Mouse (Mus musculus) embryonic facial prominence, embryonic 15.5 days (tissue): ENCODE results near the gene Ptprn. TPM values are rescaled to one million over a fixed set of nuclear protein-coding genes. Genes with fewer than 3 reads are reported as not detected.
A peak's percentile ranks its signal among the peaks of the same experiment; 100 is the strongest.

Experiments used
- ATAC-seq: fragments of 200-750 bp; cut with Nextera tagmentation; 2 replicates; pipeline ENCODE4 v1.8.0; 2017; ENCODE audit warnings: low read depth, moderate TSS enrichment; ENCODE audit not compliant: insufficient number of reproducible peaks, low FRiP score, low TSS enrichment
- H3K27ac ChIP-seq: fragments of 300-500 bp; sonication (generic); replicated peaks from 2 replicates; pipeline ENCODE4 v1.5.1; 2015; ENCODE audit warnings: mild to moderate bottlenecking, inconsistent platforms
- H3K27me3 ChIP-seq: fragments of 300-500 bp; sonication (generic); 2 replicates; pipeline ENCODE4 v1.6.1; 2015; ENCODE audit warnings: inconsistent platforms
- H3K36me3 ChIP-seq: fragments of 300-500 bp; sonication (generic); 2 replicates; pipeline ENCODE4 v1.6.1; 2015; ENCODE audit warnings: mild to moderate bottlenecking, inconsistent platforms
- H3K4me1 ChIP-seq: fragments of 300-500 bp; sonication (generic); 2 replicates; pipeline ENCODE4 v1.6.1; 2015; ENCODE audit warnings: inconsistent platforms
- H3K4me2 ChIP-seq: fragments of 300-500 bp; sonication (generic); replicated peaks from 2 replicates; pipeline ENCODE4 v1.6.1; 2015; ENCODE audit warnings: mild to moderate bottlenecking, inconsistent platforms
- H3K4me3 ChIP-seq: fragments of 300-500 bp; sonication (generic); replicated peaks from 2 replicates; pipeline ENCODE4 v1.5.1; 2015; ENCODE audit warnings: mild to moderate bottlenecking, inconsistent platforms
- H3K9ac ChIP-seq: fragments of 300-500 bp; sonication (generic); 2 replicates; pipeline ENCODE4 v1.6.1; 2015; ENCODE audit warnings: inconsistent platforms
- H3K9me3 ChIP-seq: fragments of 300-500 bp; sonication (generic); replicated peaks from 2 replicates; pipeline ENCODE4 v1.6.1; 2016; ENCODE audit warnings: inconsistent platforms
- WGBS: fragments of 180-500 bp; shearing (Covaris S2); methylation state at CpG from one replicate; pipeline ENCODE4 v1.1.7; 2015; 5-methylcytosine and 5-hydroxymethylcytosine counted together
- polyA plus RNA-seq: library from polyadenylated mRNA; unstranded; fragments of >200 nt; fragmentation: Nextera tagmentation; extraction: Ambion mirVana; gene quantifications from 2 replicates; pipeline ENCODE4 v1.2.1, GENCODE M21; 2015

The Ptprn gene
- polyA plus RNA-seq, 1 experiment from 2014 or later, result 1.0 TPM

GRCm38 (mm10) chr1:75283017-75283416, 18.7 kb upstream of the Ptprn start:
- no peaks in the 10 kb centered on the region for H3K4me1 ChIP-seq
- ATAC-seq, result no peak
- 73% methylated on average over 5 of the region's 5 CpGs for WGBS

GRCm38 (mm10) chr1:75278228-75278627, 13.9 kb upstream of the Ptprn start, which contains the start of gene Resp18:
TSS of gene Resp18 (minus strand) at chr1:75278415.
- no peak within 1 kb of the TSS for H3K27ac ChIP-seq
- no peaks in the 10 kb centered on the region for H3K4me1 ChIP-seq
- no peaks in the 10 kb centered on the region for H3K36me3 ChIP-seq
- H3K9ac ChIP-seq, result no peak within 1 kb of the TSS
- no peak for ATAC-seq
- H3K4me2 ChIP-seq, result no peak within 1 kb of the TSS
- no peak within 1 kb of the TSS for H3K4me3 ChIP-seq
- peaks cover 22% of the 10 kb centered on the region for H3K27me3 ChIP-seq
- WGBS, result 3% methylated on average over 13 of the region's 13 CpGs
- H3K9me3 ChIP-seq, result no peaks in the 10 kb centered on the region

More at GRCm38 (mm10) chr1:75283017-75283416, 18.7 kb upstream of the Ptprn start:
- H3K9me3 ChIP-seq, result no peaks in the 10 kb centered on the region
- H3K4me3 ChIP-seq, result no peak overlapping the region
- H3K36me3 ChIP-seq, result no peaks in the 10 kb centered on the region
- H3K27ac ChIP-seq, result no peak overlapping the region
- no peak overlapping the region for H3K4me2 ChIP-seq
- no peak overlapping the region for H3K9ac ChIP-seq
- peaks cover 10% of the 10 kb centered on the region for H3K27me3 ChIP-seq

DNA sequence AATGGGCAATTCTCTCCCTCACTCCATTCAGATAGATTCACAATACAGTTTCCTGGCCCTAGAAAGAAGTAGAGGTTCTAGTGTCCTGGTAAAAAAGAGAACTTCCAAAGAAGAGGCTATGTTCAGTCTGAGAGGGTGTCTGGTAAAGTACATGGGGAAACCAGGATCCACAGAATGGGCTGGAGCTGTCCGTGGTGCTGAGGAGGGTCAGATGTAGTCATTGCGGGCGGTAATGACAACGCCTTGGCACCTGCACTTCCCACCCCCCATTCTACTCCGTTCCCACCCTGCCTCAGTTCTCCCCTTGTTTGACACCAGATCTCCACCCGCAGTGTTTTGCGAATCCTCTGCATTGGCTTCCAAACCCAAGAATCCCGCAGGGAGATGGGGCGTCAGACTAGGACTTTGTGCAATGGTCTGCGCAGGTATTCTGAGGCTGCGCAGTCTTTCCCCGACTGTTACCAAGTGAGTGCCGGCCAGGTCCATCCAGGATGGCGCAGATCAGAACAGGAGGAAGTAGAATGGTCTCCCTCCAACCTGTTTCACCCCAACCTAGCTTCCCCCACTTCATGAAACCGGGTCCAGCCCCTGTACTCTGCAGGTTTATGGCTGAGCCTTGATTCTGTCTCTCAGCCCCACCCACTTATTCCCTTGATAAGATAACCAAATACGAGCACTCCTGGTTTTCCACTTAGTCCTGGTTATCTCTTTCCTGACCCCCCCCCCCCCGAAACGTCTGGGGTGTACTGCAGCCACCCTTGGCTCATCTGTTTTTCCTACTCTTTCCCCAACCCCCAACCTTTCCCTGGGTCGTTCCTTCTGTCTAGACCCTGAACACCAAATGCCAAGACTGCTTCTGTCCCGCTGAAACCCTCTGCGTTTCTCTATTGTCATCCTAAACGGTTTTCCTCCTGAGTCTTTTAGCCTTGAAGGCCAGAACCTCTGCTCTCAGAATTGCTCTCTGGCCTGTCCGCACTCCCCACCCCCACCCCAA, 13.2 kb upstream of the Ptprn start:
- Histone ChIP-seq H3K4me2 (no peak overlapping the region), H3K9me3 (no peaks in the 10 kb centered on the region), H3K27me3 (peaks cover 22% of the 10 kb centered on the region), H3K27ac (no peak overlapping the region), H3K36me3 (no peaks in the 10 kb centered on the region), H3K9ac (no peak overlapping the region), H3K4me3 (no peak overlapping the region), H3K4me1 (no peaks in the 10 kb centered on the region)
- 4% methylated on average over 23 of the region's 23 CpGs for WGBS
- no peak for ATAC-seq

GRCm38 (mm10) chr1:75262969-75263951, 1.0 kb downstream of the Ptprn start:
- H3K27me3 ChIP-seq, result peaks cover 49% of the 10 kb centered on the region
- ATAC-seq, result 0 out of 2 replicates have a peak, but pooled peaks have one; percentile 15
- no peak overlapping the region for H3K4me2 ChIP-seq

DNA sequence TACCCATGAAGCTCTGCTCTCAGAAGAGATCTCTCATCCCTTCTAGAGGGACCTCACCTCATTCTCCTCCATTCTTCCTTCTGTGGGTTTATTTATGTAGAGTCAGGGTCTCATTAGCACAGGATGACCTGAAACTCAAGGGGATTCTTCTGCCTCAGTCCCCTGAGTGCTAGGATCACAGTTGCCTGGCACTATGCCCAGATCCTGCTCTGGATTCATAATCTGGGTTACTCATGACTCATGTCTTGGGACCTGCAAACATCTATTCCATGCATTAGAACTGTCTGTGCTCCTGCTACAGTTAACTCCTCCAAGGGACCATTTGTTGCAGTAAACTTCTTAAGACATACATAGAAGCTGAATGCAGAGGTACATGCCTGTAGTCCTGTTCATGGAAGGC, 3.0 kb downstream of the Ptprn start:
- H3K36me3 ChIP-seq, result no peaks in the 10 kb centered on the region
- H3K27me3 ChIP-seq, result peaks cover 47% of the 10 kb centered on the region
- ATAC-seq, result no peak
- no peak overlapping the region for H3K9ac ChIP-seq
- H3K4me1 ChIP-seq, result 0 out of 2 replicates have a peak, but pooled peaks cover 3% of the 10 kb centered on the region
- no peak overlapping the region for H3K4me3 ChIP-seq
- H3K9me3 ChIP-seq, result no peaks in the 10 kb centered on the region
- H3K4me2 ChIP-seq, result no peak overlapping the region
- H3K27ac ChIP-seq, result no peak overlapping the region

More at GRCm38 (mm10) chr1:75262969-75263951, 1.0 kb downstream of the Ptprn start:
- 1% methylated on average over 40 of the region's 40 CpGs for WGBS
- Histone ChIP-seq H3K27ac (no peak overlapping the region), H3K4me3 (no peak overlapping the region), H3K4me1 (0 out of 2 replicates have a peak, but pooled peaks cover 3% of the 10 kb centered on the region), H3K9me3 (no peaks in the 10 kb centered on the region), H3K36me3 (no peaks in the 10 kb centered on the region), H3K9ac (no peak overlapping the region)

GRCm38 (mm10) chr1:75255516-75256046, 8.7 kb downstream of the Ptprn start:
- no peak overlapping the region for H3K9ac ChIP-seq
- H3K27ac ChIP-seq, result no peak overlapping the region
- H3K36me3 ChIP-seq, result no peaks in the 10 kb centered on the region
- ATAC-seq, result no peak
- H3K9me3 ChIP-seq, result no peaks in the 10 kb centered on the region
- 57% methylated on average over 10 of the region's 10 CpGs for WGBS
- H3K4me3 ChIP-seq, result no peak overlapping the region
- H3K27me3 ChIP-seq, result no peaks in the 10 kb centered on the region; the same call in 1 of the 2 replicates
- H3K4me1 ChIP-seq, result peaks cover 6% of the 10 kb centered on the region
- no peak overlapping the region for H3K4me2 ChIP-seq

DNA sequence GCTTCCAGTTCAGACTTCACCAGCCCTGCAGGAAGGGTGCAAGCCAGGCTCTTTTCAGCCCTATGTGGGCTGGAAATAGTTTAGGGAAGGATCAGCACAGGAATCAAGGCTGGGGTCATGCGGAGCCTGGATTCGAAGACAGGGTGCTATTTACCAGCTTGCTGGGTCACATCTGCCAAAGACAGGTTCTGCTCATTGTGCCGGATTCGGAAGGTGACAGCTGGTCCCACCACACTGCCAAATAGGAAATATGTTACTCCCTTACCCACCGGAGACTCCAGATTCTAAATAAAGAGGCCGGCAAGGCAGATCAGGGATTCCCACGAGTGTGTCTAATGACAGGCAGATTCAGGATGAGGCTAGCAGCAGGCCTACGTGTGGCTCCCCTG, 9.7 kb downstream of the Ptprn start:
- H3K27ac ChIP-seq, result no peak overlapping the region
- H3K4me3 ChIP-seq, result no peak overlapping the region
- H3K27me3 ChIP-seq, result no peaks in the 10 kb centered on the region; the same call in 1 of the 2 replicates
- no peak overlapping the region for H3K9ac ChIP-seq
- peaks cover 6% of the 10 kb centered on the region for H3K4me1 ChIP-seq
- no peak overlapping the region for H3K4me2 ChIP-seq
- H3K36me3 ChIP-seq, result no peaks in the 10 kb centered on the region
- ATAC-seq, result no peak
- H3K9me3 ChIP-seq, result no peaks in the 10 kb centered on the region
- 57% methylated on average over 8 of the region's 8 CpGs for WGBS

DNA sequence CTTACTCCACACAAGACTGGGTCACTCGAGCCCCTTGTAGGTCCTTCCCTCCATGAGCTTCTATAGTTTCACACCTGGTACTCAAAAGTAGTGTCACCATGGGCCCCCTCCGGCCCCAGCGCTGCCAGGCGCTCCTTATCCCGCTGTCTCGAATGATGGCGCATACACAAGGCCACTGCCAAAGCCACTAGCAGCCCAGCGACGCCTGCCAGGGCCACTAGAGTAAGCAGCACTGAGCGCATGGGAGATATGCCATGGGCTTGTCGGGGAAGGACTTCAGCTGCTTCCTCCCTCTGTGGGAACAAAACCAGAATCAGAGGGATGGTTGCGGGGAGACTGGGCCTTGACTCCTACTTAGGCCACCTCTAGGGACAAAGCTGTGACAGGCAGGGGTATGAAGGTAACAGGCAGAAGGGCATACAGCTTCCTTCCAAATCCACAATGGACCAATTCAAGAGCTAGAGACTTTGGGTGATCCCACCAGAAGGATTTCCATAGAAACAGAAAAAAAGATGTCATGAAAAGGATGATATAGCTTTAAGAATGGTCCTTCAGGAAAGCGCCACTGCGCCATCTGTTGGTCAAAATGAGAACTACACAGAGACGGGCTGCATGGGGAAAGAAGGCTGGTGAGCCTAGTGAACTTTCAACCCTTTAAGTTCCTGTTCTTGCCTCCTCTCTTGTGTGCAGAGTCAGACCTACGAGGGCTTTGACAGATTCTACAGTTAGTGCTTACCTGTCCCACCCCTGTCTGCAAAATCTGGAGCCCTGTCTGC, 10.3 kb downstream of the Ptprn start:
- H3K27ac ChIP-seq, result no peak overlapping the region
- no peak for ATAC-seq
- no peaks in the 10 kb centered on the region; the same call in 1 of the 2 replicates for H3K27me3 ChIP-seq
- H3K4me3 ChIP-seq, result no peak overlapping the region
- H3K36me3 ChIP-seq, result no peaks in the 10 kb centered on the region
- H3K9ac ChIP-seq, result no peak overlapping the region
- H3K4me2 ChIP-seq, result no peak overlapping the region
- 65% methylated on average over 16 of the region's 16 CpGs for WGBS
- H3K4me1 ChIP-seq, result peaks cover 6% of the 10 kb centered on the region
- H3K9me3 ChIP-seq, result no peaks in the 10 kb centered on the region

GRCm38 (mm10) chr1:75253029-75253428, 11.3 kb downstream of the Ptprn start:
- peaks cover 12% of the 10 kb centered on the region for H3K4me1 ChIP-seq
- H3K36me3 ChIP-seq, result no peaks in the 10 kb centered on the region
- no peak overlapping the region for H3K4me2 ChIP-seq
- ATAC-seq, result no peak
- H3K27ac ChIP-seq, result no peak overlapping the region
- H3K27me3 ChIP-seq, result no peaks in the 10 kb centered on the region; the same call in 1 of the 2 replicates
- no peak overlapping the region for H3K4me3 ChIP-seq
- no peaks in the 10 kb centered on the region for H3K9me3 ChIP-seq
- H3K9ac ChIP-seq, result no peak overlapping the region
- WGBS, result 67% methylated on average over 16 of the region's 16 CpGs

GRCm38 (mm10) chr1:75252308-75252707, 12.0 kb downstream of the Ptprn start:
- H3K4me3 ChIP-seq, result no peak overlapping the region
- H3K4me1 ChIP-seq, result peaks cover 19% of the 10 kb centered on the region
- H3K9me3 ChIP-seq, result no peaks in the 10 kb centered on the region
- H3K27ac ChIP-seq, result no peak overlapping the region
- no peak overlapping the region for H3K4me2 ChIP-seq
- ATAC-seq, result no peak
- WGBS, result 67% methylated on average over 13 of the region's 13 CpGs
- no peaks in the 10 kb centered on the region; the same call in 1 of the 2 replicates for H3K27me3 ChIP-seq
- H3K36me3 ChIP-seq, result no peaks in the 10 kb centered on the region
- no peak overlapping the region for H3K9ac ChIP-seq
